Mouse (Mus musculus) urinary bladder, postnatal 25 days (tissue): ENCODE results near the gene Mcub.
A peak's percentile ranks its signal among the peaks of the same experiment; 100 is the strongest.

Experiments
- DNase-seq: peaks from one replicate; pipeline ENCODE4 v3.0.0; 2022; ENCODE audit warnings: low spot score

Gene Mcub

DNA sequence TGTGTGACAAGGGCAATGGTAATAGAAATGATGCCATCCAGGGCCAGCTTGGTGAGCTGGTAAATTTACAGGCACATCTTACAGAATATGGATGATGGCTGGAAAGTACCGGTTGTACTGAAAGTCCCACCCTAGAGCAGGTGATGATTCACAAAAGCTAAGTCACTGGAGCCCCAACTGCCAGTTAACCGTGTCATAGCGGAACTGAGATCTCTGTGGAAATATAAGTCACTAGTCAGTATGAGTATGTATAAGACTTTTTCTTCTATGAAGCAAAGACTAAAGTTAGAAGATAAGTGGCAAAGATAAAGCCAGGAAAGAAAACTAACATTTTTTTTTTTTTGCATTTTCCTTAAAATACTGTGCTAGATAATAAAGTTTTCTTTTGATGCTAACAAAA lies 76.9 kb downstream of the Mcub start:
- DNase-seq, result no peak

DNA sequence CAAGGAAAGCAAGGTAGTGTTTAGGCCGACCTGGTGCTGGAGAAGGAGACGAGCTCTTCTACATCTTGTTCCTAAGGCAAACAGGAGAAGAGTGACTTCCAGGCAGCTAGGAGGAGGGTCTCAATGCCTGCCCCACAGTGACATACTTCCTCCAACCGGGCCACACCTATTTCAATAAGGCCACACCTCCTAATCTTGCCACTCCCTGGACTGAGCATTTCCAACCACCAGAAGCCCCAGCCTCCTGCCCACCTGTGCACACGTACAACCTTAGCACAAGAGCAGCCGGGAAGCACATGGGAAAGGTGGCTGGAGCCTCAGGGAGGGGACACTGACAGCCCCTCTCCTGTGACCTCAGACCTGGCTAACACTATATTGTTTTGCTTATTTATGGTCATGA lies 78.0 kb downstream of the Mcub start:
- no peak for DNase-seq

DNA sequence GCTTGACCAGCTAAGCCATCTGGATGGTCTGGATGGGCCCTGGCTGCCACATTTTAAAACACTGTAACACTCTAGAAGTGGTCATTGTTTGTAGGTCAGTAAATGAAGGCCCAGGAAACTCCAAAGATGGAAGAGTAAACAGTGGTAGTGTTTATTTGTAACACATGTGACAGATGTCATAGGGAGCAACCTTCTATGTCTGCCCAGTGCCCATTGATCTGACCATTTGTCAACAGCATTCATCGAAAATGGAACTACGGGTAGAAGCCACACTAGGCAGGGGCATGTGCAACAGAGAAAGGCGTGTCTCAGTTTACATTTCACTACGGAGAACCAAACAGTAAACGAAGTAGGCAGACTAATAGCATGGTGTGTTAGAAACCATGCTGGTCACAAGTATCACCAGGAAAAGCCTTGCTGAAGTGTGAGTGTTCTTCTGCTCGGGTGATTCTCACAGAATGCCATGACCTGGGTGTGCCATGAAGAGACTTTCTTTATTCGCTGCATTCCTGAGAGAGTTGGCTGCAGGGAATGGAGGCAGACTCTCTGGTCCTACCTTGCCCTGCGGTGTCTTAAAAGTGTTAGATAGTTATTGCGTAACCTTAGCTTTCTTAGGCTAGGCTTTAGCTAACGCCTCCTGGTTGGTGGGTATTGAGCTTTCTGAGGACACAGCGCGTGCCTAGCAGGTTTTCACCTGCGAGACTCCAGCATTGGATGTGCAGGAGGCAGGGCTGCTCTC lies 82.1 kb downstream of the Mcub start:
- no peak for DNase-seq

DNA sequence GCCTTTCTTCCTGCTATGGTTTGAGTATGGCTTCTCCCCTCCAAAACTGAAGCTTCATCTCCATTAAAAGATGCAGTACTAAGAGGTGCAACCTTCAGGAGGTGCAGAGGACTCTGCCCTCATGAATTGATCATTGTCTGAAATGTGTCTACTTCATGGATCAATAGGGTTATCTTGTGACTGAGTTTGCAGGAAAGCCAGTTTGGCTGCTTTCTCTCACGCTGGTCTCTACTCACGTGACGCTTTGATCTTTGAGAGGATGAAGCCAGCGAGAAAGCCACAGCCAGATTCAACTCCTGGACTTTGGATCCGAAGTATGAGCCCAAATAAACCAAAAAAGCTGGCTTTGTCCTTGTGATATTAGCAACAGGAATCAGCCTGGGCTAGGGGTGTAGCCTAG lies 83.6 kb downstream of the Mcub start:
- no peak for DNase-seq

DNA sequence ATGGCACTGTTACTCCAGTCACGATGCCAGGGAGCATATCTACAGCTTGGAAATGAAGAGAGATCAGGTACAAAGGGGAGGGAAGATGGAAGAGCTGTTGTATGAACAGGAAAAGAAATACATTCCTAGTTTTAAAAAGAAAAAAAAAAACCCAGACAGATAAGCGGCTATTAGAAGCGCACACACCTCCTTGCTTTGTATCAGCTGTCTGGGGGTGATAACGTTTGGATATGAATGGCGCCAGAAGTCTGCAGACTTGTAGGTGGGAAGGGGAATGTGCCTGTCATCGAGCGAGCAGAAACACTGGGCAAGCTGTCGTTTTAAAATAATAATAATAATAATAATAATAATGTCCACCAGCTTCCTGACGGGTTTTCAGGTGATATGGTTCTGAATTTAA lies 84.4 kb downstream of the Mcub start:
- no peak for DNase-seq

DNA sequence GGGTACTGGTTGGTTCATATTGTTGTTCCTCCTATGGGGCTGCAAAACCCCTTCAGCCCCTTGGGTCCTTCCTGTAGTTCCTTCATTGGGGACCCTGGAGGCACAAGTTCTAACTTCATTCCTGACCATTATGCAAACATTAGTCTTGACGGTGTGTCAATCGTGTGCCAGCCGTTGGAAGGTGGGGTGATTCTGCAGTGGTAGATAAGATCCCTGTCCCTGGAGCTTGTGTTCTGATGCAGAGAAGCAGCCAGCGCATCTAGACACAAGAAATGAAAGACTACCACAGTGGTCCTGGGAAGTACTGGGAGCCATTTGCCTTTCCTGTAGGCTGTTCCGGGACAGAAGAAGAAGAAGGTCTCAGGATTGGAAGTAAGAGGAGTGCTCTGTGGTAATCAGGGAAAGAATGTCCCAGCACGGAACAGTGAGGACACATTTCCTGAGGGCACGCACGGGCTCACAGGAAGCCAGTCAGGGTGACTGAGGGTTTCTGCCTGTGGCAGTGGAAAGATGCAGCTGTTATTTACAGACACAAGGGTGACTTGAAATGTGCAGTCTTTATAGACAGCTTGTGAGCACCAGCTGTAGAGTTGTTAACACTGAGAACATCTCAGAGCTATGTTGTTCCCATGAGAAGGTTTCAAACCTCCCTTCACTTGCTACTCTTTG lies 88.9 kb downstream of the Mcub start:
- no peak for DNase-seq

DNA sequence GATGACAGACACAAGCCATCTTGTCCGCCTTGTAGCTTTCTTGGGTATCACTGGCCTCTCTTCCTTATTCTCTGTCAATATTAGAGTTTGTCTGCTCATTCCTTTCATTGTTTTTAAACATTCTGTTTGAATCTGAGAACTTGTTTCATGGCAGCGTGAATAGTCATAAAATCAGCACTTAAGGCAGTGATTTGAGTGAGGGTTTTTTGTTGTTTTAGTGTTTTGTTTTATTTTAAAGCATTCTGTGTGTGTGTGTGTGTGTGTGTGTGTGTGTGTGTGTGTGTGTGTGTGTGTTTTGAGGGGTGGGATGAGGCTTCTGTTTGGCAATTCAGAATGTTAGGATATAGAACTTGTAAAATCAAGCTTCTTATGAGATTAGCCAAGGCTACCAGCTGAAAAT lies 90.1 kb downstream of the Mcub start:
- no peak for DNase-seq

DNA sequence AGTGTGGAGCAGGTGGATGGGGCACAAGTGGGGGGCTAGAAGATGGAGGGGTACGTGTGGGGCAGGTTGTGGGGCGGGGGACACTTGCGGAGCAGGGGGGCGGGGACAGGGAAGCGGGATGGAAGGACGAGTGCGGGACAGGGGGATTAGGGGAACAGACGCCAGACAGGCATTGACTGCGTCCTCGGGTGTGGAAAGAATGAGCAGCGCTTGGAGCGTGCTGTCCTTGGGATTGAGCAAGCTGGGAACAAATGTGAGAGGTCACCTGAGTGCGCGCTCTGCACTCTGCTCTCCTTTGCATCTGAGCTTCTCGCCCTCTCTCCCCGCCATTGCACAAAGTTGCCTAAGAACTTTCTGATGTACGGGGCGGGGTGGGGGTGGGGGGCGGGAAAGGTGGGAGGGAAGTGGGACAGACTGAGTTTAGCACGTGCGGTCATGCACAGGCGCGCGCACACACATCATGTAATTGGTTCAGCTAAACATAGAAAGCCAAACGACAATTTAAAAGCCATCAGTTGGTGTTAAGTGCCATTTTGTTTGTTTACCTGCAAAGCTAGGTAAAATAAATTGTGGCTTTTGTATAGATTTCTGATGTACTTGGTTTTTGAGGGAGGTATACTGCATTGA lies 90.8 kb downstream of the Mcub start:
- peak; percentile 12 for DNase-seq

DNA sequence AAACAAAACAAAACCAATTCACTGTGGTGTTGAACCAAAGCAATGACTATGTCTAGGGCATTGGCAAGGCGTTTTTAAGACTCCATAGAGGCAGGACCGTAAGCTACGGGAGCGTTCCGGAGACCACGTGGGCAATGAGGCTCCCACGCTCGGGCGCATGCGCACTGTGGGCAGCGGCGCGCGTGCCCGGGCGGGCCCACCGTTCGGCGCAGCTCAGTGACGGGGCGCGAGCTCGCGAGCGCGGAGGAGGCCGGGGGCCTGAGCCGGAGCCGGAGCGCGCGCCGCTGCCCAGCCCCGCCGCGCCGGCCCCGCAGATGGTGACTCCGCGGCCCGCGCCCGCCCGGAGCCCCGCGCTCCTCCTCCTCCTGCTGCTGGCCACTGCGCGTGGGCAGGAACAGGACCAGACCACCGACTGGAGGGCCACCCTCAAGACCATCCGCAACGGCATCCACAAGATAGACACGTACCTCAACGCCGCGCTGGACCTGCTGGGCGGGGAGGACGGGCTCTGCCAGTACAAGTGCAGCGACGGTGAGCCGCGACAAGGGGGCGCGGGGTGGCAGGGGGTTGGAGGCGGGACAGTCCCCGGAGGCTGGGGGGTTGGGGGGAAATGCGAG lies 91.5 kb downstream of the Mcub start, which contains the start of gene Pla2g12a:
Gene Pla2g12a, plus strand, starts transcription at position 202 of the 617 bp plus-strand sequence.
- peak; percentile 89 for DNase-seq

DNA sequence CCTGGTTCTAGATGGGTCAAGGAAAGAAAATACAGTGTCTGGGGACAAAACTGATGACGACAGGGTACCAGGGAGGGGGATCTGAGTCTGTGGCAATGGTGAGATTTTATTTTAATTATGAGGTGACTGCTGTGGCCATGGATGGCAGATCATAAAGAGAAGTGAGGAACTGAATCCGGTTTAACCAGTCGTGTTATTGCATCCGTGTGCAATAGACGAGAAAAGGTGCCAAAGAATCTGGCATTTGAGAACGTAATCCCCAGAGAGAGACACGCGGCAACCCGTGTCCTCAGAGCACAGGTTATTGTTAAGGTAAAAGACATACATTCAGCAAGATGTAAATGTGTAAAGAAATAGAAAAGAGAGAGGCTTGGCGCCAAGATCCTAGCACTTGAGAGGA lies 92.7 kb downstream of the Mcub start:
- no peak for DNase-seq
